Mouse (Mus musculus) hindbrain, embryonic 14.5 days (tissue): ENCODE measurements around the gene Tank. TPM values are rescaled to one million over a fixed set of nuclear protein-coding genes. Genes with fewer than 3 reads are reported as not detected.

ENCODE experiments used
- ATAC-seq: fragments of 200-750 bp; cut with Nextera tagmentation; 2 replicates; pipeline ENCODE4 v1.8.0; 2017; ENCODE audit warnings: moderate number of reproducible peaks, mild to moderate bottlenecking, moderate TSS enrichment, moderate library complexity; ENCODE audit not compliant: low FRiP score
- DNase-seq: peaks from one replicate; pipeline ENCODE4 v3.0.0-alpha.2; 2015; ENCODE audit warnings: low spot score
- H3K27ac ChIP-seq: fragments of 300-500 bp; sonication (generic); 2 replicates; pipeline ENCODE4 v1.5.1; 2014; ENCODE audit warnings: mild to moderate bottlenecking, moderate library complexity
- H3K27me3 ChIP-seq: fragments of 300-500 bp; sonication (generic); 2 replicates; pipeline ENCODE4 v1.6.1; 2014; ENCODE audit warnings: mild to moderate bottlenecking, low read length, mixed read lengths; ENCODE audit not compliant: control insufficient read depth, insufficient read depth
- H3K36me3 ChIP-seq: fragments of 300-500 bp; sonication (generic); replicated peaks from 2 replicates; pipeline ENCODE4 v1.6.1; 2014; ENCODE audit not compliant: control insufficient read depth, insufficient read depth
- H3K4me1 ChIP-seq: fragments of 300-500 bp; sonication (generic); replicated peaks from 2 replicates; pipeline ENCODE4 v1.6.1; 2014; ENCODE audit warnings: antibody characterized with exemption, low read length, mixed read lengths; ENCODE audit not compliant: control insufficient read depth, insufficient read depth
- H3K4me2 ChIP-seq: fragments of 300-500 bp; sonication (generic); replicated peaks from 2 replicates; pipeline ENCODE4 v1.6.1; 2014; ENCODE audit warnings: mild to moderate bottlenecking, moderate library complexity
- H3K4me3 ChIP-seq: fragments of 300-500 bp; sonication (generic); replicated peaks from 2 replicates; pipeline ENCODE4 v1.5.1; 2014; ENCODE audit warnings: mild to moderate bottlenecking, low read length
- H3K9ac ChIP-seq: fragments of 300-500 bp; sonication (generic); 2 replicates; pipeline ENCODE4 v1.6.1; 2014
- H3K9me3 ChIP-seq: fragments of 300-500 bp; sonication (generic); 2 replicates; pipeline ENCODE4 v1.6.1; 2016; ENCODE audit warnings: low read length; ENCODE audit not compliant: control insufficient read depth
- WGBS: fragments of 180-500 bp; shearing (Covaris S2); extraction: QIAGEN DNeasy Blood & Tissue Kit; methylation state at CpG from one replicate; pipeline ENCODE4 v1.1.7; 2014; 5-methylcytosine and 5-hydroxymethylcytosine counted together
- polyA plus RNA-seq: library from polyadenylated mRNA; unstranded; fragments of >200 nt; fragmentation: Nextera tagmentation; extraction: Ambion mirVana; gene quantifications from 2 replicates; pipeline ENCODE4 v1.2.1, GENCODE M21; 2014

Tank gene
- polyA plus RNA-seq, 1 experiment from 2014 or later = 28.4 TPM

- Histone ChIP-seq H3K4me3 (no peak overlapping the region), H3K27me3 (no peaks in the 10 kb centered on the region), H3K9ac (no peak overlapping the region), H3K9me3 (no peaks in the 10 kb centered on the region), H3K4me2 (peak overlapping the region; percentile 18), H3K36me3 (no peaks in the 10 kb centered on the region), H3K27ac (no peak overlapping the region), H3K4me1 (0 out of 2 replicates have a peak, but pooled peaks cover 7% of the 10 kb centered on the region)
- 37% methylated on average over 2 of the region's 2 CpGs for WGBS
- no peak for DNase-seq
- ATAC-seq = peak; percentile 17; the same call in 1 of the 2 replicates
These were observed 22.6 kb upstream of the Tank start for GRCm38 (mm10) chr2:61555825-61556224.

- no peak overlapping the region for H3K27ac ChIP-seq
- H3K4me2 ChIP-seq = no peak overlapping the region
- no peak overlapping the region for H3K4me3 ChIP-seq
- no peaks in the 10 kb centered on the region for H3K9me3 ChIP-seq
- WGBS = 63% methylated on average over 3 of the region's 3 CpGs
- H3K4me1 ChIP-seq = 0 out of 2 replicates have a peak, but pooled peaks cover 7% of the 10 kb centered on the region
- no peaks in the 10 kb centered on the region for H3K27me3 ChIP-seq
- H3K9ac ChIP-seq = no peak overlapping the region
- DNase-seq (no peak), ATAC-seq (no peak)
- no peaks in the 10 kb centered on the region for H3K36me3 ChIP-seq
These were observed 21.7 kb upstream of the Tank start for GRCm38 (mm10) chr2:61556639-61557038.

GRCm38 (mm10) chr2:61557848-61558471 lies 20.4 kb upstream of the Tank start:
- no peaks in the 10 kb centered on the region for H3K9me3 ChIP-seq

GRCm38 (mm10) chr2:61561058-61561457 lies 17.3 kb upstream of the Tank start:
- DNase-seq = no peak
- no peaks in the 10 kb centered on the region for H3K27me3 ChIP-seq
- no peak overlapping the region for H3K9ac ChIP-seq
- no peak overlapping the region for H3K4me2 ChIP-seq
- H3K4me1 ChIP-seq = no peaks in the 10 kb centered on the region
- 3% methylated on average over 1 of the region's 1 CpGs for WGBS
- no peaks in the 10 kb centered on the region for H3K9me3 ChIP-seq
- no peak overlapping the region for H3K4me3 ChIP-seq
- no peak overlapping the region for H3K27ac ChIP-seq
- no peaks in the 10 kb centered on the region for H3K36me3 ChIP-seq
- ATAC-seq = no peak

More at GRCm38 (mm10) chr2:61557848-61558471, 20.4 kb upstream of the Tank start:
- no peaks in the 10 kb centered on the region for H3K27me3 ChIP-seq
- no peak for ATAC-seq
- no peaks in the 10 kb centered on the region for H3K36me3 ChIP-seq
- no peak overlapping the region for H3K4me3 ChIP-seq
- H3K4me1 ChIP-seq = 0 out of 2 replicates have a peak, but pooled peaks cover 7% of the 10 kb centered on the region
- no peak for DNase-seq
- 89% methylated on average over 5 of the region's 5 CpGs for WGBS
- H3K9ac ChIP-seq = no peak overlapping the region
- H3K27ac ChIP-seq = no peak overlapping the region
- no peak overlapping the region for H3K4me2 ChIP-seq

GRCm38 (mm10) chr2:61563202-61563601 lies 15.2 kb upstream of the Tank start:
- no peaks in the 10 kb centered on the region for H3K4me1 ChIP-seq
- no peak for ATAC-seq

GRCm38 (mm10) chr2:61567045-61567783 lies 11.2 kb upstream of the Tank start:
- Histone ChIP-seq H3K27ac (no peak overlapping the region), H3K27me3 (no peaks in the 10 kb centered on the region), H3K4me3 (no peak overlapping the region), H3K4me1 (no peaks in the 10 kb centered on the region), H3K9me3 (no peaks in the 10 kb centered on the region), H3K36me3 (no peaks in the 10 kb centered on the region), H3K4me2 (no peak overlapping the region), H3K9ac (no peak overlapping the region)
- no peak for ATAC-seq
- 76% methylated on average over 4 of the region's 4 CpGs for WGBS
- DNase-seq = no peak

More at GRCm38 (mm10) chr2:61563202-61563601, 15.2 kb upstream of the Tank start:
- Histone ChIP-seq H3K4me3 (no peak overlapping the region), H3K9ac (no peak overlapping the region), H3K4me2 (no peak overlapping the region), H3K9me3 (no peaks in the 10 kb centered on the region), H3K36me3 (no peaks in the 10 kb centered on the region), H3K27ac (no peak overlapping the region), H3K27me3 (no peaks in the 10 kb centered on the region)
- DNase-seq = no peak
- 82% methylated on average over 6 of the region's 6 CpGs for whole genome bisulfite sequencing

- no peaks in the 10 kb centered on the region for H3K9me3 ChIP-seq
- 90% methylated on average over 6 of the region's 6 CpGs for WGBS
- no peaks in the 10 kb centered on the region for H3K36me3 ChIP-seq
- ATAC-seq (no peak), DNase-seq (no peak)
- H3K4me1 ChIP-seq = no peaks in the 10 kb centered on the region
- no peak overlapping the region for H3K4me3 ChIP-seq
- H3K27me3 ChIP-seq = no peaks in the 10 kb centered on the region
- no peak overlapping the region for H3K27ac ChIP-seq
- no peak overlapping the region for H3K9ac ChIP-seq
- H3K4me2 ChIP-seq = no peak overlapping the region
These were observed 9.2 kb upstream of the Tank start for GRCm38 (mm10) chr2:61569181-61569580.

- no peaks in the 10 kb centered on the region for H3K27me3 ChIP-seq
- H3K36me3 ChIP-seq = no peaks in the 10 kb centered on the region
- WGBS = 79% methylated on average over 4 of the region's 4 CpGs
- ATAC-seq = no peak
- H3K4me2 ChIP-seq = no peak overlapping the region
- H3K4me1 ChIP-seq = no peaks in the 10 kb centered on the region
- no peak overlapping the region for H3K9ac ChIP-seq
- DNase-seq = no peak
- H3K4me3 ChIP-seq = no peak overlapping the region
- no peak overlapping the region for H3K27ac ChIP-seq
- no peaks in the 10 kb centered on the region for H3K9me3 ChIP-seq
These were observed 6.9 kb upstream of the Tank start for GRCm38 (mm10) chr2:61571343-61571955.

- H3K27me3 ChIP-seq = no peaks in the 10 kb centered on the region
- no peaks in the 10 kb centered on the region for H3K9me3 ChIP-seq
- WGBS = 95% methylated on average over 3 of the region's 3 CpGs
- no peak overlapping the region for H3K9ac ChIP-seq
- H3K27ac ChIP-seq = no peak overlapping the region
- H3K4me3 ChIP-seq = no peak overlapping the region
- no peak overlapping the region for H3K4me2 ChIP-seq
- no peak for DNase-seq
- no peaks in the 10 kb centered on the region for H3K36me3 ChIP-seq
- no peak for ATAC-seq
- no peaks in the 10 kb centered on the region for H3K4me1 ChIP-seq
These were observed 1.9 kb upstream of the Tank start for GRCm38 (mm10) chr2:61576497-61576896.
